Mouse (Mus musculus) CH12.LX (cell line): ENCODE data around the gene Trim32.

Experiments
- CTCF ChIP-seq, 2 experiments: IDR thresholded peaks in 1 of 2; conservative IDR thresholded peaks in 1 of 2; 2 replicates each; pipeline ENCODE4 v1.5.1; 2011 to 2012; ENCODE audit warnings: low read depth in 2 of 2, low read length in 2 of 2, improper control_type of control experiment in 1 of 2, inconsistent platforms in 1 of 2, mild to moderate bottlenecking in 1 of 2, moderate library complexity in 1 of 2
- ELF1 ChIP-seq: IDR thresholded peaks from 2 replicates; pipeline ENCODE4 v1.6.1; 2014; ENCODE audit warnings: low read depth, mild to moderate bottlenecking, inconsistent platforms, low read length, improper control_type of control experiment
- HCFC1 ChIP-seq: IDR thresholded peaks from 2 replicates; pipeline ENCODE4 v1.6.1; 2012; ENCODE audit warnings: low read depth, mild to moderate bottlenecking, inconsistent platforms, low read length, improper control_type of control experiment
- NRF1 ChIP-seq: IDR thresholded peaks from 2 replicates; pipeline ENCODE4 v1.6.1; 2014; ENCODE audit warnings: low read depth, mild to moderate bottlenecking, inconsistent platforms, low read length, improper control_type of control experiment, moderate library complexity
- POLR2A ChIP-seq: IDR thresholded peaks from 2 replicates; pipeline ENCODE4 v1.6.1; 2011; ENCODE audit warnings: low read depth, mild to moderate bottlenecking, improper control_type of control experiment, low read length
- TCF12 ChIP-seq: IDR thresholded peaks from 2 replicates; pipeline ENCODE4 v1.6.1; 2014; ENCODE audit warnings: low read depth, mild to moderate bottlenecking, inconsistent platforms, low read length, improper control_type of control experiment
- USF1 ChIP-seq: IDR thresholded peaks from 2 replicates; pipeline ENCODE4 v1.6.1; 2014; ENCODE audit warnings: low read depth, mild to moderate bottlenecking, inconsistent platforms, low read length, improper control_type of control experiment

DNA sequence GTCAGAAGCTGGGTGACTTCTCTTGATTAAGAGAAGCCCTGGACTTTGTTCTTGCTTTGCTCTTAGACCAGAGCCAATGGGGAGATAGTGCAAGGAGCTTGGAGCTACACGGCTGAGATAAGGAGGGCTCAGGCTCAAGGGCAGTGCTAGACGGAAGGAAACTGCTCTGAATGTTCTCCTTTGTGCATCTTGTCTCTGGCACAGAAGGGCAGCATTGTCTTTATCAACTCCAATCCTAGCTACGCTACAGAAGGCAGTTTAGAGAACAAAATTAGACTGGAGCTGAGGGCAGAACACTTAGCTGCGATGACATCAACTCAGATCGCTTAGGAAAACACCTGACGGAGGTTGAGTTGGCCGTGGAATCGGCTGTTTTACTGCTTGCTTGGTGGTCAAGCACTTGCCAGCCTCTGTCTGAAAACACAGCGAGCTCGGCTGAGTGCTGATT, 2.4 kb downstream of the Trim32 start:
- TF ChIP-seq USF1 (no peak), POLR2A (no peak), TCF12 (no peak), HCFC1 (no peak), ELF1 (no peak), CTCF (conservative IDR thresholded peaks at IDR 0.05 in 1 of 2, IDR thresholded peaks at IDR 0.05 in 1 of 2; ENCODE audit: low read depth in 2 of 2, low read length in 2 of 2) (no peak), NRF1 (no peak)
